Mouse (Mus musculus) testis, postnatal 10 days (tissue): ENCODE measurements around the gene Sec24d.

Experiments
- DNase-seq: peaks from one replicate; pipeline ENCODE4 v3.0.0; 2021; ENCODE audit warnings: low spot score

The Sec24d gene

GRCm38 (mm10) chr3:123397562-123398481 is 130.6 kb downstream of the Sec24d start:
- DNase-seq, result no peak

GRCm38 (mm10) chr3:123404945-123405344 is 137.7 kb downstream of the Sec24d start:
- DNase-seq, result no peak

- no peak for DNase-seq
These were observed 144.7 kb downstream of the Sec24d start for GRCm38 (mm10) chr3:123411821-123412578.

GRCm38 (mm10) chr3:123413173-123413572 is 145.9 kb downstream of the Sec24d start:
- no peak for DNase-seq
